Mouse (Mus musculus) thymus, postnatal 4 days (tissue): ENCODE results near the gene Npas1.

Experiments used
- DNase-seq: peaks from one replicate; pipeline ENCODE4 v3.0.0; 2021

Gene Npas1

DNA sequence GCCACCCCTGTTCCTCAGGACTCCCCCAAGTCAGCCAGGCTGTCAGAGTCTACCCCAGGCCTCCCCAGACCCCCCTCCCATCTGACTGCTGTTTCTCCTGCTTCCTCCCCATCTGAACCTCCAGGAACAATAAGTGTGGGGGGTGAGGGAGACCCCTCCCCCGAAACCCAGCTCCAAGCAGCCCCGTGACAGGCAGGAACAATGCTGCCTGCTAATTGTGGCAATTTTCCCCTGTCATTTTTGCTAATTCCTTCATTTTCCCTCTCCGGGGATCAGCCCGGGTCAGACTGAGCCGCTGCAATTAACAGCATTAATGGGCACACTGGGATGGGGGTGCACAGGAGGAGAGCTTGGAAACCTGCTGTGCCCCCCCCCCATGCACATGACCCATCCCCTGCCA, 9.4 kb downstream of the Npas1 start:
- DNase-seq = no peak

DNA sequence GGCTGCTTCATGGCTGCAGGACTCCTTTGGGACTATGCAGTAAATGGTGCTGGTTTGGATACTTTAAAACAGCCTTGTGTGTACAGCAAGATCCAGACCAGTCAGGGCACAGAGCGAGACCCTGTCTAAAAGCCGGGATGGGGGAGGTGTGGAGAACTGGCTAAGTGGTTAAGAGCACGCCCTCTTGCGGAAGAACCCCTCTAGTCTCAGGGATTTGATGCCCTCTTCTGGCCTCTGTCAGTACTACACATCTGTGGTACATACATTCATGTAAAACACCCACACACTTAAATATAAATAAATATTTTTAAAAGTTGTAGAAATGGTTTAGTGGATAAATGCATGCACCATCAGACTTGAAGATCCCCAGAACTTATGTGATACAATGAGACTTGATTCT, 11.0 kb downstream of the Npas1 start:
- DNase-seq = peak; percentile 69

DNA sequence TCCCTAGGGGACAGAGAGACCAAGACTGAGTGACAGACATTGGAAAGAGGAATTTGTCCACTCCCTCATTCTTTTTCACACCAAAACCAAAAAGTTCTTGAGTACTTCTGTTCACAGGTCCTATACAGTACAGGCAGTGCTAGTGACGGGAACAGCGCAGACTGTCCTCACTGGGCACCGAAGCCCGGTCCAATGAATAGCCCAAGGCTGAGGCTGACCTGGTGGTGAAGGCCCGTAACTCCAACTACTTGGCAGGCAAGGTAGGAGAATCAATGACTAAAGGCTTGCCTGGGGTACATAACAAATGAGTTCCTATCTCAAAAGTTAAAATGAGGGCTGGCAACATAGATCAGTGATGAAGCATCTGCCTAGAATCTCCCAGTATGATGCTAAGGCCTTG, 12.0 kb downstream of the Npas1 start:
- DNase-seq = no peak

GRCm38 (mm10) chr7:16465160-16465559, 12.4 kb downstream of the Npas1 start:
- peak; percentile 83 for DNase-seq

- peak; percentile 94 for DNase-seq
These were observed 14.3 kb downstream of the Npas1 start for GRCm38 (mm10) chr7:16463214-16463613.

GRCm38 (mm10) chr7:16461705-16462104, 15.8 kb downstream of the Npas1 start:
- DNase-seq = no peak

- no peak for DNase-seq
These were observed 16.4 kb downstream of the Npas1 start for GRCm38 (mm10) chr7:16461151-16461550.

DNA sequence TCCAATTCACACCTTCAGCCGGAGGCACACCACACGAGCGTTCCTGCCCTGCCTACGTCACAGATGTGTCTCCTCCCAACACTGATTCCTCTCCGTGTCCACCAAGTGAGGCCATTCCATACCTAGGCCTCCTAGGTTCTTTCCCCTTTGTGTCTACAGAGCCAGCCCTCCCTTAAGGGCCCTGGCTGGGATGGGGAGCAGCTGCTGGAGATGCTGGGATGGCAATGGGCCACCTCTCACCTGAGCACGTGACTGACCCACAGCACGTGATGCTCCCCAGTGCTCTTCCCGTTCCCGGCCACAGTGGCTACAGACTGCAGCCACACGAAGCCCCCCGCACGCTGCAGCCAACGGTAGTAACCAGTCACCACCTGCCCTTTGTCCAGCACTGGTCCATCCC, 17.0 kb downstream of the Npas1 start:
- no peak for DNase-seq

DNA sequence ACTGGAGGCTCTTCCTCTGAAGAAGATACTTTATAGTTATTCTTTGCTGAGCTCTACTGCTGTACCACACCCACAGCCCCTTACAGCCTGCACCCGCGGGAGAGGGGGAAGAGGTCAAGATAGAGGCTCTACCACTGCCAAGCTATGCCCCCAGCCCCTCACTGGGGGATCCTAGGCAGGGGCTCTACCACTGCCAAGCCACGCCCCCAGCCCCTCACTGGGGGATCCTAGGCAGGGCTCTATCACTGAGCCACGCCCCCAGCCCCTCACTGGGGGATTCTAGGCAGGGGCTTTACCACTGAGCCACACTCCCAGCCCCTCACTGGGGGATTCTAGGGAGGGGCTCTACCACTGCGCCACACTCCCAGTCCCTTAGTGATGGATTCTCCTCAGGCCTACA, 21.2 kb downstream of the Npas1 start:
- DNase-seq = no peak

GRCm38 (mm10) chr7:16455016-16455415, 22.5 kb downstream of the Npas1 start:
- DNase-seq = no peak

DNA sequence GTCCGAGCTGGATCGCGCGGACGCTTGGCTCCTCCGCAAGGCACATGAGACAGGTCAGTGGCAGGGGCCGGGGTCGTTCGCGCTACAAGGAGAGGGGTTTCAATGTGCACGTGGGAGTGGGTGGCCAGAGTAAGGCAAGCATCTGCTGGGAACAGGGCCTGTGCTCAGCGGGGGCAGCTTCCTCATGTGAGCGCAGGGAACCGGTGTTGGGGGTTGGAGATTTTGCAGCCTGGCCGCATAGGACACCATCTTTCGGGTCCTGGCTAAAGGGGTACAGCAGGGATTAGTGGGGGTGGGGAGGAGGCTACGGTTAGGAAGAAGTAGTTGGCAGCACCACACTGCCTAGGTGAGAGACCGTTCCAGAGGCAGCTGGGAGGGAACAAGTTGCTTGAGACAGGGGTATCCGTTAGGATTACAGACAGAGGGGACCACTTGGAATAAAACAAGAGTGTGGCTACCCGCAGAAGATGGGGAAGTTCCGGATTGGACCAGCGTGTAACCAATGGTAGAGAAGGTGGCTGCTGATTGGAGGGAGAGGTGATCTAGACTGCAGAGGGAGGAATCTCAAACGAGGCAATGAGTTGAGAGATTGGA, 24.3 kb downstream of the Npas1 start:
- DNase-seq = no peak

DNA sequence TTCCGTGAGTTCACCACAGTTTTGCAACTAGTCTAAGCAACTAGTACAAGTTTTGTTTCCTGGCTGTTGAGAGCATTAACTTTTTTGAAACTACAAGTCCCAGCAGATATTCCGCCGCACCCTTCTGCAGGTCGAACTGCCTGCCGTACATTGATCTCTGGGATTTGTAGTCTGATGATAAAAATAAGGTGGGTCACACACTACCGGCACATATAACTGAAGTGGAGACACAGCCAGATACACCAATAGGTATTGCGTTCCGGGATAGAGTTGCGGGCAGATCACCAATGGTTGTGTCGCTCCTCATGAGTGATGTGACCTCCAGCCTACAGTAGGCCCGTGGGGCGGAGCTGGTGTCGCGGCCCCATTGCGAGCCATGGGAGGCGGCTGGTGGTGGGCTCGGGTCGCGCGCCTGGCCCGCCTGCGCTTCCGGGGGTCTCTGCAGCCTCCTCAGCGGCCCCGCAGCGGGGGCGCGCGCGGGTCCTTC, 24.9 kb downstream of the Npas1 start, which contains the start of gene Tmem160:
Tmem160 (plus strand) TSS at position 193 of the 487 bp plus-strand sequence.
- DNase-seq = peak; percentile 89

DNA sequence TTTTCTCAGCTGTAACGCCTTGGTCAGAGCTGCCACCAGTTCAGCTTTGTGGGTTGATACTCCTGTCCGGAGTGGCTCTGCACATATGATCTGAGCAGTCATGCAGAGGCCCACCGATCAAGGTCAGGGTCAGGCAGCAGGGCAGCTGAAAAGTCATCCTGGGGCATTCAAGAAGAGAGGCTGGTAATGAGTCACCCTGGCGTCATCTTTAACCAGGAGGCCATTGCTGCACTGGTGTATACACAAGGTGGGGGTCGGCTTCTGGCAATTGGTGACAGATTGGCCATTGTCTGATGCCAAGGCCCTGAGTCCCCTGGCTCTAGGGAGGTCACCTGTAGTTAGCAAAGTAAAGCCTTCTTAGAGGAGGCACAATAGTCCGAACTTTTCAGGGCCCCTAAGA, 25.9 kb downstream of the Npas1 start:
- no peak for DNase-seq

DNA sequence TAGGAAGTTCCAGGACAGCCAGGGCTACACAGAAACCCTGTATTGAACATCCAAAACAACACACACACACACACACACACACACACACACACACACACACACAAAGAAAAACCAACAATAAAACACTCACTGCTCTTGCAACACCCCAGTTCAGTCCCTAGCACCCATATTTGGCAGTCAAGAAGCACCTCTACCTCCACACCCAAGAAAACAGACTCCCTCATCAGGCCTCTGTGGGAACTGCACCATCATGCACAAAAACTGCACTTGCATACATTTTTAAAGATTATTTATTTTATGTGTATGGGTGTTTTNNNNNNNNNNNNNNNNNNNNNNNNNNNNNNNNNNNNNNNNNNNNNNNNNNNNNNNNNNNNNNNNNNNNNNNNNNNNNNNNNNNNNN, 36.3 kb downstream of the Npas1 start:
- DNase-seq = peak; percentile 67

- DNase-seq = no peak
These were observed 42.4 kb downstream of the Npas1 start for GRCm38 (mm10) chr7:16435088-16435487.

- no peak for DNase-seq
These were observed 44.1 kb downstream of the Npas1 start for GRCm38 (mm10) chr7:16433352-16433971.

DNA sequence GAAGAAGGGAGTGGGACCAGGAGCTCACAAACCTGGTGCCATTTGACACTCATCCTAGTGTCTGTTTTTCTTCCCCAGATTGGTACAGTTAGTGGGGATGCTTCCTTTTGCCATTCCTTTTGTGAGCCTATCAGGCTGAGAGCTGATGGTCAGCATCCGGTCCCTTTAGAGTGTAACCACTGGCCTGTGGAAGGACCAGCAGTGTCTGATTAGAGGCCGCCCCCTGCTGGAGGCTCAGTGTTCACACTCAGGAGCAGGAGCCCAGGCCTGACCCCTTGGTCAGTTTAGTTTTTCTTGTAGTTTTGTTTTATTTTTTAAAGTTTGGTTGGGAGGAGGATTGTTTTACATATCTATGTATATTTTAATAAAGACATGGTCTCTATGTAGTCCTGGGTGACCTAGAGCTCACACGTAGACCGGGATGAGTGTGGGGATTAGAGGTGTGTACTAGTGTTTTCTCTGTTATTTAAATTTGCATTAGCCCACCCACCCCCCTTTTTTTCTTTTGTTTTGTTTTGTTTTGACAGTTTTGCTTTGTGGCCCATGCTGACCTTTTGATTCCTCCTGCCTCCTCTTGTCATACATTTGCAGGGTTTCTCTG, 51.3 kb downstream of the Npas1 start:
- peak; percentile 89 for DNase-seq

GRCm38 (mm10) chr7:16425721-16426120, 51.8 kb downstream of the Npas1 start:
- DNase-seq = no peak

- DNase-seq = no peak
These were observed 53.8 kb downstream of the Npas1 start for GRCm38 (mm10) chr7:16423731-16424130.

- no peak for DNase-seq
These were observed 55.2 kb downstream of the Npas1 start for GRCm38 (mm10) chr7:16422222-16422856.

DNA sequence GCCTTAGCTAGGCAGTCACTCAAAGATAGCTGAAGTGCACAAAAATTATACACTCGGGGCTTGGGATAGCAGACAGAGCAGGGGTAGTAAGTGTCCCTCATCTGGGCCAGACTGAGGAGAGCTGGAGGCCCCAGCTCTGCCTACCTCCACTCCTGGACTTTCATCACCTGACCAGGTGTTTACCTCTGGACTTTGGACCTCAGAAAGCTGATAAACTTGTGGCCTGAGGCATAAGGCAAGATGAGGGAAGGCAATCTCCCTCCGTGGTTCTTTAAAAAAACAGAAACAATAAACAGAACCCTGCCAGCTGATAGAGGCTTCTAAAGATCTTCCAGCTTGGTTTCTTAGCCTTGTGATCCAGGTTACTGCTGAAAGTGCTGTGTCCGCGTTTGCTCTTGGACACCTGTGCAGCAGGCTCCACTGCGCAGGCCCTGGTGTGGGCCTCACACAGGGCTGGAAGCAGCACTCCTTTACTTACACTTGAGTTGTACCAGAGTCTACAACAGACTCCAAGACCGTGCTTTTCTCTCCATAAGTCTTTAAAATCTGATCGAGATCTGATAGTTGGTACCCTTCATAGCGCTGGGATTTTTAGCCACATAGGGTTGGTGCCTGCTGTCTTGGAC, 56.9 kb downstream of the Npas1 start:
- no peak for DNase-seq

- DNase-seq = no peak
These were observed 58.8 kb downstream of the Npas1 start for GRCm38 (mm10) chr7:16418713-16419112.

DNA sequence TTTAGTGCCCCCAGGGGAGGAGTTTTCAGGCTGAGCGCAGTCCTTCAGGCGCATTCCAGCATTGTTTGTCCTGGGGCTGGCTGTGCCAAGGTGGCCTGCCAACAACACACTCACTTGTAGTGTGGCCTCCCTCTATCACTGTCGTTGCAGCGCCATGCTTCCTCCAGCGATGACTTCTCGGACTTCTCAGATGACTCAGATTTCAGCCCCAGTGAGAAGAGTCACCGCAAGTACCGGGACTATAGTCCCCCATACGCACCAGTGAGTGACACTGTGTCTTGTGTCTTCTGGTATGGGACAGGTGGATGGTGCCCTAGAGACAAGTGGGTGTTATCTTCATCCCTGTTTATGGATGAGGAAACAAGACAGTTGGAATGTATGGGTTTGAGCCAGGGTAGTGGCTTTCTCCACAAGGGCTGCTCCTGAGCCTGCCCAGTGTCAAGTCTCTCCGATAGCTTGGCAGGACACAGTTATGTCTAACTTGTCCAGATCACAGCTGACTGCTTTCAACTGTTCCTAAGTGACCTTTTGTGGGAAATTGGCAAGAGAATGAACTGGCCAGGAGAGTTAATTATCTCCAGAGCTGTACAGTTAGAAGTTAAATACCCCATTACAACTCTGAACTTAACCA, 60.3 kb downstream of the Npas1 start:
- no peak for DNase-seq
